Mouse (Mus musculus): Measurements from ENCODE around the gene Retreg3. TPM values are rescaled to one million over a fixed set of nuclear protein-coding genes. Genes with fewer than 3 reads are reported as not detected.

Retreg3 gene
- total and polyA plus RNA-seq, 3 experiments = 17.0 to 23.4 TPM; not detected in 1

GRCm38 (mm10) chr11:101078121-101078520 lies 41.6 kb downstream of the Retreg3 start, which contains the start of gene Hsd17b1:
TSS of gene Hsd17b1 (plus strand) at chr11:101078411.
- H3K27ac ChIP-seq (ENCODE audit: control insufficient read depth, low read depth, low read length) = no peak within 1 kb of the TSS
- H3K9me3 ChIP-seq (replicated peaks; ENCODE audit: insufficient read depth, low read length) = no peaks in the 10 kb centered on the region
- H3K36me3 ChIP-seq (ENCODE audit: control insufficient read depth in 1 of 2, insufficient read depth in 2 of 2, low read length in 2 of 2) = peaks cover 0 to 4% of the 10 kb centered on the region in 2 experiments; a peak in 2 of 4 replicates
- no peak for DNase-seq (ENCODE audit: low read depth, low spot score)
- TF ChIP-seq MAFK (IDR thresholded peaks at IDR 0.05; ENCODE audit: borderline replicate concordance, low read depth, low read length) (no peak), MAZ (IDR thresholded peaks at IDR 0.05; ENCODE audit: low read depth, low read length) (no peak), ZNF384 (IDR thresholded peaks at IDR 0.05; ENCODE audit: low read depth, low read length) (no peak), ELF1 (IDR thresholded peaks at IDR 0.05; ENCODE audit: low read depth, low read length) (no peak), USF1 (IDR thresholded peaks at IDR 0.05; ENCODE audit: low read depth, low read length) (no peak), POLR2AphosphoS5 (IDR thresholded peaks at IDR 0.05; ENCODE audit: borderline replicate concordance, low read depth, low read length) (no peak), JUND (IDR thresholded peaks at IDR 0.05; ENCODE audit: low read depth, low read length) (no peak), ETS1 (IDR thresholded peaks at IDR 0.05; ENCODE audit: low read depth, low read length) (no peak), ZKSCAN1 (IDR thresholded peaks at IDR 0.05; ENCODE audit: low read depth, low read length) (no peak), POLR2AphosphoS2 (IDR thresholded peaks at IDR 0.05; ENCODE audit: low read length) (no peak), MAX (IDR thresholded peaks at IDR 0.05; ENCODE audit: low read length) (no peak), SMC3 (IDR thresholded peaks at IDR 0.05; ENCODE audit: low read depth, low read length) (no peak), TCF12 (IDR thresholded peaks at IDR 0.05; ENCODE audit: low read depth, low read length) (no peak), NELFE (IDR thresholded peaks at IDR 0.05; ENCODE audit: low read depth, low read length) (no peak), GATA1 (IDR thresholded peaks at IDR 0.05; ENCODE audit: low read depth, low read length) (no peak), MXI1 (IDR thresholded peaks at IDR 0.05; ENCODE audit: low read depth, low read length) (no peak), MYC (IDR thresholded peaks at IDR 0.05; ENCODE audit: low read depth, low read length) (no peak)
- peaks cover 6% of the 10 kb centered on the region for H3K79me2 ChIP-seq (ENCODE audit: control insufficient read depth, insufficient read depth, low read length, poor library complexity)
- no peaks in the 10 kb centered on the region for H3K27me3 ChIP-seq (ENCODE audit: control insufficient read depth in 1 of 2, insufficient read depth in 2 of 2, low read length in 2 of 2)
- no peak within 1 kb of the TSS for H3K4me3 ChIP-seq (ENCODE audit: control insufficient read depth in 1 of 2, insufficient read depth in 1 of 2, low read depth in 2 of 2, low read length in 2 of 2)
- H3K9ac ChIP-seq (ENCODE audit: control insufficient read depth, low read depth, low read length, poor library complexity, severe bottlenecking) = no peak within 1 kb of the TSS
- H3K4me1 ChIP-seq (ENCODE audit: control insufficient read depth in 1 of 2, insufficient read depth in 2 of 2, low read length in 2 of 2) = peaks cover 3 to 5% of the 10 kb centered on the region in 2 experiments; a peak in 3 of 4 replicates

DNA sequence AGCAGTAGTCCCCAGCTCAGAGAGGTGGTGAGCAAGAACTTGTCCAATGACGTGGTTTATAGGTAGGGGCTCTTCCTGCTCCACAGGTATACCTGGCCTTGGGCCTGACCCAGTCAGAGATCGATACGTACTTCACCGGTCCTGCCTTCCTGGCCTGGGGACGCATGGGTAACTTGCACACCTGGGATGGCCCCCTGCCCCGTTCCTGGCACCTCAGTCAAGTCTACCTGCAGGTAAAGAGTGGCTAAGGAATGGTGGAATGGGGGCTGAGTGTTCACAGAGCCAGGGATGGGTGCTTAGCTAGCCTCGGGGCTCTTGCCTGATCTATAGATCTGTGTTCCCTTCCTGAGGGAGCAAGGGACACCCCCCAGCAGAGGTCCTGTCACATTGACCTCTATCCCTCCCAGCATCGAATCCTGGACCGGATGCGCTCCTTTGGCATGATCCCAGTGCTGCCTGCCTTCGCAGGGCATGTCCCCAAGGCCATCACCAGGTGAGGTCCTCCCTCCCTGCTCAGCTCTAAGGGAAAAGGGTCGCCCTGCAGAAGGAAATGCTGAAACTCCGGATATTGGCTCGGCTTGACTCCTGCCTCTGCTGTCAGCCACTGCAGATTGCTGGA lies 47.8 kb downstream of the Retreg3 start:
- Histone ChIP-seq H3K27ac (ENCODE audit: control insufficient read depth, low read depth, low read length) (no peak overlapping the region), H3K9me3 (replicated peaks; ENCODE audit: insufficient read depth, low read length) (no peaks in the 10 kb centered on the region), H3K36me3 (ENCODE audit: control insufficient read depth in 1 of 2, insufficient read depth in 2 of 2, low read length in 2 of 2) (peaks cover 0 to 7% of the 10 kb centered on the region in 2 experiments; a peak in 2 of 4 replicates), H3K79me2 (ENCODE audit: control insufficient read depth, insufficient read depth, low read length, poor library complexity) (no peaks in the 10 kb centered on the region; the same call in 1 of the 2 replicates), H3K4me1 (ENCODE audit: control insufficient read depth in 1 of 2, insufficient read depth in 2 of 2, low read length in 2 of 2) (peaks cover 5 to 11% of the 10 kb centered on the region in 2 experiments), H3K4me3 (ENCODE audit: control insufficient read depth in 1 of 2, insufficient read depth in 1 of 2, low read depth in 2 of 2, low read length in 2 of 2) (no peak overlapping the region), H3K27me3 (ENCODE audit: control insufficient read depth in 1 of 2, insufficient read depth in 2 of 2, low read length in 2 of 2) (no peaks in the 10 kb centered on the region), H3K9ac (ENCODE audit: control insufficient read depth, low read depth, low read length, poor library complexity, severe bottlenecking) (no peak overlapping the region)
- DNase-seq (ENCODE audit: low read depth, low spot score) = no peak
- TF ChIP-seq RCOR1 (IDR thresholded peaks at IDR 0.05; ENCODE audit: low read depth, low read length) = no peak
- no peak for TF ChIP-seq MEF2A (IDR thresholded peaks at IDR 0.05; ENCODE audit: extremely low read depth, insufficient replicate concordance, low read depth, low read length, poor library complexity, severe bottlenecking)
- no peak for TF ChIP-seq POLR2AphosphoS5 (IDR thresholded peaks at IDR 0.05; ENCODE audit: borderline replicate concordance, low read depth, low read length)
- no peak for TF ChIP-seq SIN3A (IDR thresholded peaks at IDR 0.05; ENCODE audit: low read length)
- no peak for TF ChIP-seq ELF1 (IDR thresholded peaks at IDR 0.05; ENCODE audit: low read depth, low read length)
- no peak for TF ChIP-seq GABPA (IDR thresholded peaks at IDR 0.05; ENCODE audit: low read depth, low read length)
- no peak for TF ChIP-seq MXI1 (IDR thresholded peaks at IDR 0.05; ENCODE audit: low read depth, low read length)
- no peak for TF ChIP-seq CHD1 (IDR thresholded peaks at IDR 0.05; ENCODE audit: low read depth, low read length)
- TF ChIP-seq POLR2A (IDR thresholded peaks at IDR 0.05; ENCODE audit: control insufficient read depth in 1 of 2, insufficient read depth in 1 of 2, low read depth in 1 of 2, low read length in 2 of 2, poor library complexity in 1 of 2) = no peak
- no peak for TF ChIP-seq NELFE (IDR thresholded peaks at IDR 0.05; ENCODE audit: low read depth, low read length)
- TF ChIP-seq ETS1 (IDR thresholded peaks at IDR 0.05; ENCODE audit: low read depth, low read length) = no peak
- no peak for TF ChIP-seq MYC (IDR thresholded peaks at IDR 0.05; ENCODE audit: low read depth, low read length)
- no peak for TF ChIP-seq MAZ (IDR thresholded peaks at IDR 0.05; ENCODE audit: low read depth, low read length)
- TF ChIP-seq TBP (IDR thresholded peaks at IDR 0.05; ENCODE audit: low read depth, low read length) = no peak
- no peak for TF ChIP-seq E2F4 (IDR thresholded peaks at IDR 0.05; ENCODE audit: borderline replicate concordance, low read depth, low read length)
- TF ChIP-seq TAL1 (IDR thresholded peaks at IDR 0.05; ENCODE audit: low read length) = no peak

All from MEL (cell line).